Mouse (Mus musculus): ENCODE data around the gene Gpsm2.
A peak's percentile ranks its signal among the peaks of the same experiment; 100 is the strongest.
"Not testable (repeated sequence)": the region's sequence is repeated elsewhere in the genome, so short reads cannot be mapped to it uniquely, and the experiment has no call there.

Gpsm2 gene

GRCm38 (mm10) chr3:108726413-108726812 lies 4.3 kb upstream of the Gpsm2 start:
- no peak for DNase-seq (ENCODE audit: low read depth, low spot score)

- peak; percentile 20 for DNase-seq (ENCODE audit: low read depth, low spot score)
These were observed 775 bp downstream of the Gpsm2 start for GRCm38 (mm10) chr3:108721076-108721991.

GRCm38 (mm10) chr3:108719761-108720160 lies 2.3 kb downstream of the Gpsm2 start:
- DNase-seq (ENCODE audit: low read depth, low spot score): no peak

GRCm38 (mm10) chr3:108719357-108719756 lies 2.8 kb downstream of the Gpsm2 start:
- no peak for DNase-seq (ENCODE audit: low read depth, low spot score)

- DNase-seq (ENCODE audit: low read depth, low spot score): no peak
These were observed 4.1 kb downstream of the Gpsm2 start for GRCm38 (mm10) chr3:108717896-108718502.

GRCm38 (mm10) chr3:108714837-108715236 lies 7.3 kb downstream of the Gpsm2 start:
- no peak for DNase-seq (ENCODE audit: low read depth, low spot score)

GRCm38 (mm10) chr3:108713065-108713675 lies 8.9 kb downstream of the Gpsm2 start:
- DNase-seq (ENCODE audit: low read depth, low spot score): no peak

- DNase-seq (ENCODE audit: low read depth, low spot score): no peak
These were observed 10.8 kb downstream of the Gpsm2 start for GRCm38 (mm10) chr3:108711296-108711695.

GRCm38 (mm10) chr3:108702789-108703188 lies 19.3 kb downstream of the Gpsm2 start:
- no peak for DNase-seq (ENCODE audit: low read depth, low spot score)

GRCm38 (mm10) chr3:108701256-108701655 lies 20.9 kb downstream of the Gpsm2 start:
- DNase-seq (ENCODE audit: low read depth, low spot score): no peak

GRCm38 (mm10) chr3:108699786-108700185 lies 22.3 kb downstream of the Gpsm2 start:
- DNase-seq (ENCODE audit: low read depth, low spot score): no peak

GRCm38 (mm10) chr3:108698662-108699061 lies 23.4 kb downstream of the Gpsm2 start:
- DNase-seq (ENCODE audit: low read depth, low spot score): no peak

- no peak for DNase-seq (ENCODE audit: low read depth, low spot score)
These were observed 27.8 kb downstream of the Gpsm2 start for GRCm38 (mm10) chr3:108694321-108694720.

- no peak for DNase-seq (ENCODE audit: low read depth, low spot score)
These were observed 32.1 kb downstream of the Gpsm2 start for GRCm38 (mm10) chr3:108689979-108690378.

GRCm38 (mm10) chr3:108689446-108689845 lies 32.7 kb downstream of the Gpsm2 start:
- no peak for DNase-seq (ENCODE audit: low read depth, low spot score)

GRCm38 (mm10) chr3:108689015-108689441 lies 33.1 kb downstream of the Gpsm2 start:
- DNase-seq (ENCODE audit: low read depth, low spot score): no peak

GRCm38 (mm10) chr3:108685701-108686100 lies 36.4 kb downstream of the Gpsm2 start:
- DNase-seq (ENCODE audit: low read depth, low spot score): no peak

GRCm38 (mm10) chr3:108683597-108683996 lies 38.5 kb downstream of the Gpsm2 start:
- not testable (repeated sequence) for DNase-seq (ENCODE audit: low read depth, low spot score)

GRCm38 (mm10) chr3:108681004-108681403 lies 41.1 kb downstream of the Gpsm2 start:
- DNase-seq (ENCODE audit: low read depth, low spot score): no peak

GRCm38 (mm10) chr3:108676616-108677015 lies 45.5 kb downstream of the Gpsm2 start:
- DNase-seq (ENCODE audit: low read depth, low spot score): no peak

- no peak for DNase-seq (ENCODE audit: low read depth, low spot score)
These were observed 61.2 kb downstream of the Gpsm2 start for GRCm38 (mm10) chr3:108660941-108661340.

GRCm38 (mm10) chr3:108658612-108659011 lies 63.5 kb downstream of the Gpsm2 start:
- no peak for DNase-seq (ENCODE audit: low read depth, low spot score)

Data from brain, embryonic 18.5 days (tissue).